Mouse (Mus musculus) embryonic facial prominence, embryonic 12.5 days (tissue): ENCODE results near the gene Ampd2. TPM values are rescaled to one million over a fixed set of nuclear protein-coding genes. Genes with fewer than 3 reads are reported as not detected.

Experiments
- ATAC-seq: fragments of 200-750 bp; cut with Nextera tagmentation; 2 replicates; pipeline ENCODE4 v1.8.0; 2017; ENCODE audit not compliant: insufficient number of reproducible peaks, insufficient read depth, low FRiP score, low TSS enrichment
- H3K27ac ChIP-seq: fragments of 300-500 bp; sonication (generic); 2 replicates; pipeline ENCODE4 v1.5.1; 2016; ENCODE audit warnings: mild to moderate bottlenecking
- H3K27me3 ChIP-seq: fragments of 300-500 bp; sonication (generic); 2 replicates; pipeline ENCODE4 v1.6.1; 2016; ENCODE audit warnings: mild to moderate bottlenecking, moderate library complexity
- H3K36me3 ChIP-seq: fragments of 300-500 bp; sonication (generic); 2 replicates; pipeline ENCODE4 v1.6.1; 2016; ENCODE audit warnings: mild to moderate bottlenecking
- H3K4me1 ChIP-seq: fragments of 300-500 bp; sonication (generic); 2 replicates; pipeline ENCODE4 v1.6.1; 2016
- H3K4me2 ChIP-seq: fragments of 300-500 bp; sonication (generic); replicated peaks from 2 replicates; pipeline ENCODE4 v1.6.1; 2016; ENCODE audit warnings: mild to moderate bottlenecking, moderate library complexity
- H3K4me3 ChIP-seq: fragments of 300-500 bp; sonication (generic); 2 replicates; pipeline ENCODE4 v1.5.1; 2016; ENCODE audit warnings: mild to moderate bottlenecking
- H3K9ac ChIP-seq: fragments of 300-500 bp; sonication (generic); 2 replicates; pipeline ENCODE4 v1.6.1; 2016; ENCODE audit warnings: mild to moderate bottlenecking, moderate library complexity
- H3K9me3 ChIP-seq: fragments of 300-500 bp; sonication (generic); 2 replicates; pipeline ENCODE4 v1.6.1; 2016; ENCODE audit warnings: mild to moderate bottlenecking, moderate library complexity
- WGBS: fragments of 180-500 bp; shearing (Covaris S2); methylation state at CpG from one replicate; pipeline ENCODE4 v1.1.7; 2016; 5-methylcytosine and 5-hydroxymethylcytosine counted together
- polyA plus RNA-seq: library from polyadenylated mRNA; unstranded; fragments of >200 nt; fragmentation: Nextera tagmentation; extraction: Ambion mirVana; gene quantifications from 2 replicates; pipeline ENCODE4 v1.2.1, GENCODE M21; 2016

The Ampd2 gene
- 48.4 and 50.9 TPM in 2 replicates for polyA plus RNA-seq

- Histone ChIP-seq H3K4me1 (peaks cover 48% of the 10 kb centered on the region), H3K9ac (peak within 1 kb of the TSS; percentile 74), H3K4me3 (peak within 1 kb of the TSS; percentile 68), H3K4me2 (peak within 1 kb of the TSS; percentile 100), H3K27me3 (no peaks in the 10 kb centered on the region), H3K36me3 (no peaks in the 10 kb centered on the region), H3K9me3 (no peaks in the 10 kb centered on the region), H3K27ac (peak within 1 kb of the TSS; percentile 90)
- ATAC-seq = no peak
- 1% methylated on average over 29 of the region's 29 CpGs for WGBS
These were observed at the start of gene Ampd2 for GRCm38 (mm10) chr3:108086470-108086979. TSS of gene Ampd2 (minus strand) at chr3:108086651.

GRCm38 (mm10) chr3:108134701-108135100 is 48.2 kb upstream of the Ampd2 start:
- Histone ChIP-seq H3K27me3 (no peaks in the 10 kb centered on the region), H3K4me3 (no peak overlapping the region), H3K36me3 (peaks cover 8% of the 10 kb centered on the region; the same call in 1 of the 2 replicates), H3K9ac (no peak overlapping the region), H3K4me2 (no peak overlapping the region), H3K4me1 (no peaks in the 10 kb centered on the region; the same call in 1 of the 2 replicates), H3K9me3 (no peaks in the 10 kb centered on the region), H3K27ac (no peak overlapping the region)
- 83% methylated on average over 11 of the region's 11 CpGs for WGBS
- no peak for ATAC-seq

GRCm38 (mm10) chr3:108132484-108132883 is 46.0 kb upstream of the Ampd2 start:
- Histone ChIP-seq H3K4me3 (no peak overlapping the region), H3K9me3 (no peaks in the 10 kb centered on the region), H3K27me3 (no peaks in the 10 kb centered on the region), H3K4me2 (no peak overlapping the region), H3K27ac (no peak overlapping the region), H3K36me3 (peaks cover 6% of the 10 kb centered on the region; the same call in 1 of the 2 replicates), H3K4me1 (peaks cover 11% of the 10 kb centered on the region; the same call in 1 of the 2 replicates), H3K9ac (no peak overlapping the region)
- ATAC-seq = no peak
- WGBS = 73% methylated on average over 1 of the region's 1 CpGs

- H3K9me3 ChIP-seq = no peaks in the 10 kb centered on the region
- no peak overlapping the region for H3K4me3 ChIP-seq
- 59% methylated on average over 1 of the region's 1 CpGs for WGBS
- ATAC-seq = 0 out of 2 replicates have a peak, but pooled peaks have one; percentile 41
- H3K9ac ChIP-seq = no peak overlapping the region
- H3K4me1 ChIP-seq = peaks cover 11% of the 10 kb centered on the region; the same call in 1 of the 2 replicates
- no peaks in the 10 kb centered on the region for H3K36me3 ChIP-seq
- no peak overlapping the region for H3K27ac ChIP-seq
- H3K4me2 ChIP-seq = no peak overlapping the region
- H3K27me3 ChIP-seq = no peaks in the 10 kb centered on the region
These were observed 45.4 kb upstream of the Ampd2 start for GRCm38 (mm10) chr3:108131821-108132220.

- ATAC-seq = no peak
- H3K4me1 ChIP-seq = peaks cover 11% of the 10 kb centered on the region; the same call in 1 of the 2 replicates
- no peaks in the 10 kb centered on the region for H3K36me3 ChIP-seq
- H3K4me3 ChIP-seq = no peak overlapping the region
- WGBS = 92% methylated on average over 5 of the region's 5 CpGs
- H3K27me3 ChIP-seq = no peaks in the 10 kb centered on the region
- no peaks in the 10 kb centered on the region for H3K9me3 ChIP-seq
- no peak overlapping the region for H3K27ac ChIP-seq
- no peak overlapping the region for H3K9ac ChIP-seq
- no peak overlapping the region for H3K4me2 ChIP-seq
These were observed 44.8 kb upstream of the Ampd2 start for GRCm38 (mm10) chr3:108131216-108131615.

GRCm38 (mm10) chr3:108129804-108130203 is 43.4 kb upstream of the Ampd2 start:
- Histone ChIP-seq H3K9me3 (no peaks in the 10 kb centered on the region), H3K4me3 (no peak overlapping the region), H3K4me1 (peaks cover 11% of the 10 kb centered on the region; the same call in 1 of the 2 replicates), H3K36me3 (no peaks in the 10 kb centered on the region), H3K27ac (no peak overlapping the region), H3K4me2 (no peak overlapping the region), H3K27me3 (no peaks in the 10 kb centered on the region), H3K9ac (no peak overlapping the region)
- ATAC-seq = no peak
- WGBS = 93% methylated on average over 4 of the region's 4 CpGs

- ATAC-seq = no peak
- Histone ChIP-seq H3K36me3 (no peaks in the 10 kb centered on the region), H3K27me3 (no peaks in the 10 kb centered on the region), H3K4me1 (peaks cover 11% of the 10 kb centered on the region; the same call in 1 of the 2 replicates), H3K9ac (no peak overlapping the region), H3K4me3 (no peak overlapping the region), H3K27ac (no peak overlapping the region), H3K9me3 (no peaks in the 10 kb centered on the region), H3K4me2 (no peak overlapping the region)
- 89% methylated on average over 4 of the region's 4 CpGs for WGBS
These were observed 42.9 kb upstream of the Ampd2 start for GRCm38 (mm10) chr3:108129367-108129766.

GRCm38 (mm10) chr3:108128520-108128919 is 42.1 kb upstream of the Ampd2 start:
- no peaks in the 10 kb centered on the region for H3K36me3 ChIP-seq
- no peak overlapping the region for H3K4me3 ChIP-seq
- H3K27me3 ChIP-seq = no peaks in the 10 kb centered on the region
- no peak overlapping the region for H3K4me2 ChIP-seq
- 68% methylated on average over 5 of the region's 5 CpGs for WGBS
- H3K4me1 ChIP-seq = peaks cover 11% of the 10 kb centered on the region; the same call in 1 of the 2 replicates
- H3K9me3 ChIP-seq = no peaks in the 10 kb centered on the region
- ATAC-seq = no peak
- H3K27ac ChIP-seq = no peak overlapping the region
- H3K9ac ChIP-seq = no peak overlapping the region

GRCm38 (mm10) chr3:108126327-108126726 is 39.9 kb upstream of the Ampd2 start:
- no peak overlapping the region for H3K4me3 ChIP-seq
- 84% methylated on average over 3 of the region's 3 CpGs for WGBS
- peaks cover 15% of the 10 kb centered on the region for H3K36me3 ChIP-seq
- no peak overlapping the region for H3K4me2 ChIP-seq
- H3K4me1 ChIP-seq = peaks cover 11% of the 10 kb centered on the region; the same call in 1 of the 2 replicates
- no peaks in the 10 kb centered on the region for H3K27me3 ChIP-seq
- ATAC-seq = no peak
- H3K9me3 ChIP-seq = no peaks in the 10 kb centered on the region
- no peak overlapping the region for H3K9ac ChIP-seq
- H3K27ac ChIP-seq = no peak overlapping the region

- 30% methylated on average over 1 of the region's 1 CpGs for WGBS
- ATAC-seq = no peak
- no peak overlapping the region for H3K27ac ChIP-seq
These were observed 37.7 kb upstream of the Ampd2 start for GRCm38 (mm10) chr3:108124131-108124530.

GRCm38 (mm10) chr3:108123242-108123641 is 36.8 kb upstream of the Ampd2 start:
- peaks cover 38% of the 10 kb centered on the region for H3K36me3 ChIP-seq

More at GRCm38 (mm10) chr3:108124131-108124530, 37.7 kb upstream of the Ampd2 start:
- Histone ChIP-seq H3K27me3 (no peaks in the 10 kb centered on the region), H3K9ac (no peak overlapping the region), H3K9me3 (no peaks in the 10 kb centered on the region), H3K4me2 (no peak overlapping the region), H3K4me3 (no peak overlapping the region), H3K4me1 (peaks cover 8% of the 10 kb centered on the region; the same call in 1 of the 2 replicates), H3K36me3 (peaks cover 29% of the 10 kb centered on the region)

GRCm38 (mm10) chr3:108121101-108121500 is 34.6 kb upstream of the Ampd2 start:
- no peaks in the 10 kb centered on the region for H3K9me3 ChIP-seq
- H3K4me1 ChIP-seq = no peaks in the 10 kb centered on the region
- H3K27me3 ChIP-seq = no peaks in the 10 kb centered on the region
- H3K9ac ChIP-seq = no peak overlapping the region
- ATAC-seq = no peak
- no peak overlapping the region for H3K27ac ChIP-seq
- 90% methylated on average over 3 of the region's 3 CpGs for WGBS
- H3K4me2 ChIP-seq = no peak overlapping the region
- H3K36me3 ChIP-seq = peaks cover 51% of the 10 kb centered on the region
- H3K4me3 ChIP-seq = no peak overlapping the region

More at GRCm38 (mm10) chr3:108123242-108123641, 36.8 kb upstream of the Ampd2 start:
- H3K27ac ChIP-seq = no peak overlapping the region
- no peak overlapping the region for H3K4me2 ChIP-seq
- H3K9me3 ChIP-seq = no peaks in the 10 kb centered on the region
- H3K4me1 ChIP-seq = no peaks in the 10 kb centered on the region
- ATAC-seq = no peak
- 95% methylated on average over 5 of the region's 5 CpGs for WGBS
- no peak overlapping the region for H3K4me3 ChIP-seq
- H3K9ac ChIP-seq = no peak overlapping the region
- H3K27me3 ChIP-seq = no peaks in the 10 kb centered on the region
